Mouse (Mus musculus): Measurements from ENCODE around the gene Pigyl.
A peak's percentile ranks its signal among the peaks of the same experiment; 100 is the strongest.

Gene Pigyl

GRCm38 (mm10) chr9:22156497-22157245 lies at the start of gene Pigyl:
Gene Pigyl, plus strand, starts transcription at chr9:22156846.
- peak; percentile 97 for DNase-seq (ENCODE audit: low spot score in 2 of 2)

- no peak for DNase-seq (ENCODE audit: low spot score in 2 of 2)
Observed at GRCm38 (mm10) chr9:22108194-22108593, 48.5 kb upstream of the Pigyl start.

DNA sequence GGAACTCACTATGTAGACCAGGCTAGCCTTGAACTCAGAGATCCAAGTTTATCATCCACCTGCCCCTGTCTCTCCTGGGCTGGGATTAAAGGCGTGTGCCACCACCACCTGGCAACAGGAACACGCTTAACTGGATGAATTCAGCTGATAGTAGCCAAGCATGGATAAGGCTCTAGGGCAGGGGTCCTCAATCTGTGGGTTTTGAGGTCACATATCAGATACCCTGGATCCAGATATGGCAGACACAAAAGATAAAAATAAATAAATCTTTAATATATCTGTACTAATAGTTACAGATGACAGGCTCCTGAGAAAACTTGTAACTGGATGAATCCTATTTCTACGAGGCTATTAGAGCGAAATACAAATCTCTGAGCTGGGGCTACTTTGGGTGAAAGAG lies 41.0 kb upstream of the Pigyl start:
- DNase-seq (ENCODE audit: low spot score in 2 of 2) = no peak

GRCm38 (mm10) chr9:22116086-22116485 lies 40.6 kb upstream of the Pigyl start:
- DNase-seq (ENCODE audit: low spot score in 2 of 2) = no peak

GRCm38 (mm10) chr9:22116740-22117426 lies 39.8 kb upstream of the Pigyl start, which contains the start of gene Elof1:
Gene Elof1, minus strand, starts transcription at chr9:22117172.
- peak; percentile 91 to 95 for DNase-seq (ENCODE audit: low spot score in 2 of 2)

DNA sequence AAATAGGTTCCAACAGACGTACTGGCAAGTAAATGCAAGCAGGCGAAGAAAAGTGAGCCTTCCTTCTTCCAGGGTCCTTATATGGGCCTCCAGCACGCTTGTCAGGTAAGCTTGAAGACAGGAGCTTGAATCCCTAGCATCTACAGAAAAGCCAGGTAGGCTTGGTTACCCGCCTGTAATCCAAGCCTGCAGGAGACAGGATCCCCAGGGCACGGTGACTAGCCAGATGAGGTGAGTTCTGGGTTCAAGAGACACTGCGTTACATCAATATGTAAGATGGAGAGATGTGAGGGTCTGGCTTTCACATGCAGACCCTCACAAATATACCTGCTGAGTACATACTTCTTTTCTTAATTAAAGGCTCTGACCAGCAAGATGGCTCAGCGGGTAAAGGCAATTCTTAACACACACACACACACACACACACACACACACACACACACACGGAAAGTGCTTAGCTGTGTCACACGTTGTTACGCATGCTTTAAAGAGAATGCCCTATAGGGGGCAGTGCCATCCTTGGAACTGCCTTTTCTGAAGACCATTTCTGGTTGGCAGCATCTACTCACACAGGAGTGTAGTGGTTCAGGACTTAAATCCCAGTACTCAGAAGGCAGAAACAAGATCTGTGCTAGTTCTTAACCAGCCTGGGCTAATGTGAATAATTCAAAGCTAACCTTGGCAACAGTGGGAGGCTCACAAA lies 38.7 kb upstream of the Pigyl start:
- peak; percentile 64 to 80 for DNase-seq (ENCODE audit: low spot score in 2 of 2)

DNA sequence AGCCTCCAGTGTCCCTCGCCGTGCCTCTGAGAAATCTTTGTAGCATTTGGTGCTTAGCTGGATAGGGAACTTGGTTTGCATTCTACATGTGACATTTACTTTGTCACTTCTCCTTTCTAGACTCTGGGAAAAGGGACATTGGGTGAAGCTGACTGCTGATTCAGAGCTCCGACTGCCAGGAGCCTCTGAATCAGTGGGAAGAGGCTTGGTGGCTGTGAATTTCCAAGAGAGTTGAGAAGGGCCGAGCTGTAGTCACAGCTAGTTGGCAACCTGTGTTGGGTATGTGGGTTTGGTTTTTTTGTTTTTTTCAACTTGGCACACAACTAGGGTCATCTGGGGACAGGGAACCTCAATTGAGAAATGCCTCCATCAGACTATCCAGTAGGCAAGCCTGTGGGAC lies 37.1 kb upstream of the Pigyl start:
- no peak for DNase-seq (ENCODE audit: low spot score in 2 of 2)

- no peak for DNase-seq (ENCODE audit: low spot score in 2 of 2)
Observed at GRCm38 (mm10) chr9:22121545-22121944, 35.1 kb upstream of the Pigyl start.

GRCm38 (mm10) chr9:22122005-22122404 lies 34.6 kb upstream of the Pigyl start:
- DNase-seq (ENCODE audit: low spot score in 2 of 2) = peak in 1 of 2 experiments; percentile 49

GRCm38 (mm10) chr9:22123069-22123609 lies 33.5 kb upstream of the Pigyl start:
- peak in 1 of 2 experiments; percentile 56 for DNase-seq (ENCODE audit: low spot score in 2 of 2)

- DNase-seq (ENCODE audit: low spot score in 2 of 2) = no peak
Observed at GRCm38 (mm10) chr9:22124169-22124568, 32.5 kb upstream of the Pigyl start.

DNA sequence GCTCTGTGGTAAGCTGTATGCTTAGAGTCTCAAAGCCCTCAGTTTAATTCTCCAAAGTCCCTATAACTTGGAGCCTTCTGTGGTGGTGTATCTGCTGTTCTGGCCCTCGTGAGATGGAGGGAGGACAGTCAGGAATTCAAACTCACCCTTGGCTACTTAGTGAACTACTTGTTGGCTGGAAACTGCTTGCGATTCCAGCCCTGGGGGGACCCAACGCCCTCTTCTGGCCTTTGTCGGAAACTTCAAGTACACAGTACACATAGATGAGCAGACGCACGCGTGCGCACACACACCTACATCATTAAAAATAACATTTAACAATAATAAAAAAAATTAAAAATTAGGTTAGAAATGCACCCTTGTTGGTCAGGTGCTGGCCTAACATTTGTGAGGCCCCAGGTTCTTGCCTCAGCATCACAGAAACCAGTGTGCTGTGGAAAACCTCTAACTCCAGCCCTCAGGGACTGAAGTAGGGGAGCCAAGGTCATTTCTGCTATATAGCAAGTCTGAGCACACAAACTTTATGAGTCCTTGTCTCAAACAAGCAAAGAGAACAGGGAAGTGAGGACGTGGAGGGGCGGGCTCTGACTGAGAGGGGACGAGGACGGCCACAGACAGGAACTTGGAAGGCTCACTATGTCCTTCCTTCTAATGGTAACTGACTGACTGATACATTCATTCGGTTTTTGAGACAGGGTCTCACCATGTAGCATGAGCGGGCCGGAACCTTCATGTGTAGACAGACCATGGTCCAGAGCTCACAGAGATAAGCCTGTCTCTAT lies 31.2 kb upstream of the Pigyl start:
- no peak for DNase-seq (ENCODE audit: low spot score in 2 of 2)

DNA sequence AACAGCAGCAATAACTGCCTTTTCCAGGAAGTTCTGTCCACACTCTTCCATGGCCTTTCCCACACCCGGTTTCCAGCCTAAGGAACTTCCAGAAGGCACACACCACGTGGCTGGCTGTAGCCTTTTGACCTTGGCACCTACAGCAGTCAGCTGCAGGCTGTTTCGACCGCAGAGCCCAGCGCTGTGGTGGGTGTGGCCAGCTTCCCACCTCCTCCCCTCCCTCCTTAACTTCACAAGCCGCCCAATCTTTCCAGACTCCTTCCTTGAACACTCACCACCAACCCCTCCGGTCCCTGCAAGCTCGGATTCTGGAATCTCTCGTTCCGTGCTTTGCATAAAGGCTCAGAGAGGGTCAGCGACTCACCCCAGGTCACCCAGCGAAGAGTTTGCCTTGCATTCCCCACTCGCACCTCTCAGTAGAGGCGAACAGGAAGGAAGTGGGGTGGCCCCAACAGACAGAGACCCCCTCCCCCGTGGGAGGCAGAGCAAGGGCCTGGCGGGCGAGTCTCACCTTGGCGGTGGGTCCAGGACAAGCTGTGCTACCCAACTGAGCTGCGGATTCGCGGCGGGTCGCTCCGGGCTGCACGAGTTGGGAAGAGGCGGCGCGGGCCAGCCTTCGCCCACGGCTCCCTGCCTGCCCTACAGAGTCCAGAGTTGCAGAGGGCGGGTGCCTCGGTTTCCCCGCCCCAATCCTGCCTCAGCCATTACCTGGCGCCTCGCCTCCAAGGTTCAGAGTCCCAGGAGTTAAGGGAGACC lies 25.2 kb upstream of the Pigyl start:
- DNase-seq (ENCODE audit: low spot score in 2 of 2) = peak in 1 of 2 experiments; percentile 32

DNA sequence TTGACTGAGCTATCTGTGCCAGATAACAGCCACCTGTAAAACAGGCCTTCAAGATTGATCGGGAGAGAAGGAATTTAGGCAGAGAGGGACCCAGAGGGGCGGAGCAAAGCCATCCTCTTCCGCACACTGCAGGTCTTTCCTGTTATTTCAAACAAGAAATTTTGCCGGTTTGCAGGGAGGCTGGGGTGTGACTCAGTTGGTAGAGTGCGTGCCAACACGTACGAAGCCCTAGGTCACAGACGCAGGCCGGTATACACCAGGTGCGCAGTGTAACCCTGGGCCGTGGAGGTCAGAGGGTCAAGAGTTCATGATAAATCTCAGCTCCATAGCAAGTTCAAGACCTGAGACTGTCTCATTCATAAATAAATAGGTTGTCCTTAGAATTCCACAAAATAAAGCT lies 24.4 kb upstream of the Pigyl start:
- no peak for DNase-seq (ENCODE audit: low spot score in 2 of 2)

DNA sequence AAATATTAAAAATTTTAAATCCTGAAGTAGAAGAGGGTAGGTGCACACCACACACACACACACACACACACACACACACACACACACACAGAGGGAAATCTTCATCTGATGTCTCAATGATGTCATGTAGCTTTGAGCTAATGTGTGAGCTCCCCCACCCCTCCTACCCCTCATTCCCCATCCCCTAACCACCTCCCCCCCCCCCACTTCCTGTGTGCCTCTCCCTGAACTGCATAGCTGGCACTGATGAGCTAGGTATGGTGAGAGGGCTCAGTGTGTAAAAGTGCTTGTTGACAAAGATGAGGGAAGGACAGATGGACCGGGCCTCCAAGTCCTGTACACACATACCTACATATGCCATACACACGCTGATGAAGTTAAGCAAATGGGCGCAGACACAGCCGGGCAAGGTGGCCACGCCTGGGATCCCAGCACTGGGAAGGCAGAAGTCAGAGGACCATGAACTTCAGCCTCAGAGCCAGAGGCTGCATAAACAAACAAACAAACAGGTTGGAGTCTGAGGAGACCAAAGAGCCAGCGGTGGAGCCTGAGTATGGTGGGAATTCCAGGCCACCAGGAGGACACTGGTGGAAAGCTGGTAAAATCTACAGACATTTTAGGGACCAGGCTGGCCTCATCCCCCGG lies 22.3 kb upstream of the Pigyl start:
- no peak for DNase-seq (ENCODE audit: low spot score in 2 of 2)

GRCm38 (mm10) chr9:22134988-22135643 lies 21.5 kb upstream of the Pigyl start:
- DNase-seq (ENCODE audit: low spot score in 2 of 2) = no peak

DNA sequence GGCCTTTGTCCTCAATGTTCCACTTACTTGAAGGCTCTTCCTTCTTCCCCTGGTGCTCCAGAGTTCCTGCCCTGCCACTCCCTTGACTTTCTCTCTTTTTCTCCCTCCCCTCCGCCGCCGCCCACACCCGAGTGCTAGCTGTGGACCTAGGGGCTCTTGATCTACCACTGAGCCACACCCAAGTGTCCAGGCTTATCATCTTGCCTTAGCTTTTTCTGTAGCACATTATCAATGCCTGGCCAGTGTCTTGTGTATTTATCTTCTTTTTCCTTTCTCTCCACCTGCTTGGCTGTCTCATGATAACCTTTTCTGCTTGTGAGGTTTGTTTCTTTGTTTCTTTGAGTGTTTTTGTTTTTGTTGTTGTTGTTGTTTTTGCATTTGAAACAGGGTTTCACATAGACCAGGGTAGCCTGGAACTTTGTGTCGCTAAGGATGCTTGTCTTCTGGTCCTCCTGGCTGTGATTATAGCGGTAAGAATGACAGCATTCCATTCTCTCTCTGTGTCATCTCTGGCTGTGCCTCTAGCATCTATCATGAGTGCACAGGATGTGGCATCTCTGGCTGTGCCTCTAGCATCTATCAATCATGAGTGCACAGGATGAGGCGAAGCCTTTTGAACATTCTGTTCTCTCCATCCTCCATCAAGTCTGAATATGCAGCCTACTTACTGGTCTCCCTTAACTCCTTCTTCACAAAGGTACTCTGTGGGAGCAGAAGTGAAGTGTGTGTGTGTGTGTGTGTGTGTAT lies 20.8 kb upstream of the Pigyl start, which contains the start of gene Acp5:
Gene Acp5 (minus strand): TSS at position 68 of the 747 bp plus-strand sequence.
- DNase-seq (ENCODE audit: low spot score in 2 of 2) = no peak

DNA sequence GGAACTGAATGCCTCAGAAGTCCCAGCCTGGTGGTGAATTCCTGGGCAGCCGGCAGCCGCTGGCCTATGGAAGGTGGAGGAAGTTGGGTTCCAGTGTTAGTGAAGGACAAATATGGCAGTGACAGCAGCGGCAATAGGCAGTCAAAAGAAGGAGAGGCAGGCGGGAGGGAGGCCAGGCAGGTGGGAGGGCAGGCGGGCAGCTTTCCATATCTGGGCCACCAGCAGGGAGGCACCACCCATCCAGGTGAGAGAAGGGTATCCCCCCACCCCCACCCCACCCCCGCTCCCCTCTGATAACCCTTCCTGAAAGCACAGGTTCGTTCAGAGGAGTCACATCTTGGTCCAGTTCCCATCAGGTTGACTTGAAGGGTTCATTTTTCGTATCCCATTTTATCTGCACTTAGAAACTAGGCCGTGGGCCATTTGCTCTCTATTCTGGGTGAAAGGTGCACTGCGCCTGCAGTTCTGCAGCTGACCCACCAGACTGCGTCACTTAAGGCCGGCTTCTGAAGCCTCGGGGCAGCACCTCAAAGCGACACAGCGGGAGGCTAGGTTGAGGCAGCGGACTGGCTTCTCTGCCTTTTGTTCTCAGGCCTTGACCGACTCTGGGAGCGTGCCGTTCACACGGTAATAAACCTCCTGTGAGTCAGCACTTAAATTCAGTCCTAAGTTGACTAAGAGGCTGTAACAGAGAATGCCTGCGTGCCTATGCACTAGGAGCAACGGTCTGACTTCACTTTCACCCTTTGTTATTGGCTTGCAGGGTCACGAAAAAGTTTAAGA lies 19.7 kb upstream of the Pigyl start:
- DNase-seq (ENCODE audit: low spot score in 2 of 2) = no peak

Data from natural killer cell, adult 2 months (primary cell).